Mouse (Mus musculus) gonadal fat pad, adult 2 months (tissue): Measurements from ENCODE around the gene Gm19426. TPM values are rescaled to one million over a fixed set of nuclear protein-coding genes. Genes with fewer than 3 reads are reported as not detected.
A peak's percentile ranks its signal among the peaks of the same experiment; 100 is the strongest.

Experiments used
- DNase-seq: peaks from one replicate; pipeline ENCODE4 v3.0.0-alpha.2; 2012; ENCODE audit warnings: low read depth
- polyA plus RNA-seq: library from polyadenylated mRNA; depleted of rRNA; stranded (reverse); fragments of >200 nt; gene quantifications from 2 replicates; pipeline ENCODE4 v1.2.3, GENCODE M21; 2012; rRNA removed

Gm19426 gene
- polyA plus RNA-seq, 1 experiment = 3.5 TPM

DNA sequence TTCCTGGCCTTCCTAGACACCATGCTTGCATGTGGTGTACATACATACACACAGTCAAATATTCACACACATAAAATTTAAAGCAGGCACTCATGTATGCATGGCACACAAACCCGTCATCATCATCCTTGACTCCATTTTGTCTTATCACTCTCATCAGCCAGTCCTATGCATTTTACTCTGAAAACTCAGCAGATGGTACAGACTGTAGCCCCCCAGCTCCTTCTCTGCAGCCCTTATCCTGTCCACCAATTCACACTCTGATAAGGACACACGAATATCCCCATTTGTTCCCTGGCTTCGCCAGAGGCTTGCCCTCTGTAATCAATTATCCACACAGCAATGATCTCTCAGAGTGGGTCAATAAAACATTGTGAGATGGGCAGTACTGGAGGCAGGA is 22.3 kb downstream of the Gm19426 start:
- DNase-seq = no peak

DNA sequence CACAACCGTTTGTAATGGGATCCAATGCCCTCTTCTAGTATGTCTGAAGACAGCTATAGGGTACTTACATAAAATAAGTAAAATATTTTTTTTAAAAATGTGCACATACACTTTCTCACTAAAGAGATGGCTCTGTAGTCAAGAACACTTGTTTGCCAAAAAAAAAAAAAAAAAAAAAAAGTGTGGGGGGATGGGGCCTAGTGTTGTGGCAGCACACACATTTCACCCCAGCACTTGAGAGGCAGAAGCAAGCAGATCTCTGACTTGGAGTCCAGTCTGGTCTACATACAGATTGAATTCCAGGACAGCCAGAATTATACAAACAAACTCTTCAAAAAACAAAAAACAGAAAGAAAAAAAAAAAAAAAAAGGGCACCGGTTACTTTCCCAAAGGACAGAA is 22.7 kb downstream of the Gm19426 start:
- no peak for DNase-seq

DNA sequence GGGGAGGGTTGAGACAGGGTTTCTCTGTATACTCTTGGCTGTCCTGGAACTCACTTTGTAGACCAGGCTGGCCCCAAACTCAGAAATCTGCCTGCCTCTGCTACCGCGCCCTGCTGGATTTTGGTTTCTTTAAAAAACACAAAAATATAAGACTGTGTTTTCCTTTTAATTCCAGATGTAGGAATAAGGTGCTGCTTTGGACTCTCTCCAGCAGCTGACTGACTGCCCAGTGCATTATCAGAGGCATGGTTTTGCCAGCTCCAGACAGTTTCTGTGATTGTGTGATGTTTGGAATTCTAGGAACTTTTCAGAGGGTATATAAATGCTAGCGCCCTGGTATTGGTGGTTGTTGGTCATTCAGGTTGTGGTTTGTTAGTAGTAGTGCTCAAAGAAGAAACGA is 26.1 kb downstream of the Gm19426 start:
- no peak for DNase-seq

DNA sequence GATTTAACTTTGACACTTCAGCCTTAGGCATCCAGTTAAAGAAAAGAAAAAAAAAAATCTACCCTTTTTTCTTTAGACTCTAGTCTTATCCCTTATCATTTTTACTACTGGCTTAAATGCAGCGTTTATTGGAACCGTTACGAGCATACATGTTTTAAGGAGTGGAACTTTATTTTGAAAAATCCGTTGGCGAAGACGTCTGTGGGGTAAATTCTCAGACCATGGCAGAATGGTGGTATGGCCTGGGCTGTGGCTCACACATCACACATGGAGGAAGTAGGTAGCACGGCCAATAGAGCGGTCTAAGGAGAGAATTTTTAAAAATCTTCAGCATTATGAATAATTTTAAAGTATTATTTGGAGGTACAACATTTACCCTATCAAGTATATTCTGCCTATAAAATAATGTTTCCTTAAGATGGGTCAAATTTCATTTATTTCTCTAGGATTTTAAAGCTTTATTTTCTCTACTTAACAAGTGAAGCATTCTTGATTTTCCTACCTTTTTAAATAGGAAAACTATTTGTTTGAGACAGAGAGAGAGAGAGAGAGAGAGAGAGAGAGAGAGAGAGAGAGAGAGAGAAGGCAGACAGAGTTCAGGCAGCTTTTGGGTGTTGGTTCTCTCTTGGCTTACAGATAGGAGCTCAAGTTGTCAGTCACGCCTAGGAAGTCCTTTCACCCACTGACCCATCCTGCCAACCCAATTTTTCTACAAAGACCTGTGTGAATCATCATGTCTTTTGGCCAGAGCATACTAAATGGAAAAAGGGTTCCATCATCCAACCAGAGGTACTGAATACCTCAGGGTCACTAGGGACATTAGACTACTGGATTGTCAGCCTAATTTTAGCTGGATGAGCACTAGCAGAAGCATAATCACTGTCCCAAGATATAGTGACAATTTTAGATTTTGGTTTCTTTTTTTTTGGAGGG is 26.8 kb downstream of the Gm19426 start:
- no peak for DNase-seq

DNA sequence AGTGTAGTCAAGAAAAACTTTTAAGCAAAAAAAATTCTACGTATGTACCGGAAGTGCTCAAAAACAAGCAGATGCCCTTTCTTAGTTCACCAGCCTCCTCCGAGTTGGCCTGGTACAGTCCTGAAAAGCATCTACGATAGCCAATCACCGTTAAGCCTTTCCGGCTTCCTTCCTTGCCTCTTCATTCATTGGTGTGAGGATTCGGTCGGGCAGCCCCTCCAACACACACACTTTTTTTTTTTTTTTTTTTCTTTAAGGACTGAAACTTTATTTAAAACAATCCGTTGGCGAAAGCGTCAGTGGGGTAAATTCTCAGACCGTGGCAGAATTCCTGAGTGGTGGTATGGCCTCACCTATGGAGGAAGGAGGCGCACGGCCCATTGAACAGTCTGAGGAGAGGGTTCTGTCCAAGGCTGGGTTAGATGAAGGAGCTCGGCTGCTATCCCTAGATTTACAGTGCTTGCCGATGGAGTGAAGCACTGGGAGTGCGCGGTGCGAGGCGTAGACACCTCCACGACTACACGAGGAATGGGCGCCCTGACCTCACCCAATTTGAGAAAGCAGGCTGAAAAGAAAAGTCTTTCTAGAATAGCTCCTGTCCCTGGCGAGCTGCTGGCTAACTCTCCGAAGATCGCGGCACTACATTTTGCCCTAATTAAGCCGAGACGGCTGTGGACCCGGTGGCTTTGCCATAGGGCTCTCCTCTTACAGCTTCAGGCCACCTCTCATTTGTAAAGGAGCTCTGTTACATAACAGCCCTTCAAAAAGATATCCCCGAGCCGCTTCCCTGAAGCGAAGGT is 27.7 kb downstream of the Gm19426 start:
- peak; percentile 79 for DNase-seq

DNA sequence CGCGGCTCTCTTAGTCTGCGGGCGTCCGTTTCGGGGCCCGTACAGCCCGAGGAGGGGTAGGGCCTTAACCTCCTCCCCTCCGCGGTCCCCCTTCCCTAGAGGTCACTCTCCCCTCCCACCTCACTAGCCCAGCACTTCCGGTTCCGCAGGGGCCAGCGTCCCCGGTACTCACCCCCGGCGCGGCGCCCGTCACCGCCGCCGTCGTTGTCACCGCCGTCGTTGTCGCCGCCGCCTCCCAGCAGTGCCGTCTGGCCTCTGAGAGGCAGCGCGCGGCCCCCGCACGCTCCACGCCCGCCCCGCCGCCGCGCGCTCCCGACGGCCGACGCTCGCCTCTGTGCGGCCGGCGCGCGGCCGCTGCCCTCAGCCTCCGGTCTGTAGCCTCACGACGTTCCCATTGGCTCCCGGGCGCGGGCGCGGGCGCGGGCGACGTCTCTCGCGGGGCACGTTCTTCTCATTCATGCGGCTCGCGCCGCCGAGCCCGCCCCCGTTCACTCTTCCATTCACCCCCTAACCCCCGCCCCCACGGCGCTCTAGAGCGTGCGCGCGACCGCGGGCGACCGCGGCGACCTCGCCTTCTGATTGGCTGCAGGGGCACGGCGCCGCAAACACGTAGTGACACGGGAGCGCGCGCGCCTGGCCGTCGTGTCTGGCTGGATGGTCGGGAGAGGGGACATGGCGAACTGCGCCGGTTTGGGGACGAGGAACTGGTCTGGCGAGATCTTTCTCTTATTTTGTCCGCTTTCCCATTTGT is 28.5 kb downstream of the Gm19426 start, which contains the start of gene Zdhhc5:
Gene Zdhhc5 (minus strand): TSS at position 370 of the 751 bp plus-strand sequence.
- no peak for DNase-seq

DNA sequence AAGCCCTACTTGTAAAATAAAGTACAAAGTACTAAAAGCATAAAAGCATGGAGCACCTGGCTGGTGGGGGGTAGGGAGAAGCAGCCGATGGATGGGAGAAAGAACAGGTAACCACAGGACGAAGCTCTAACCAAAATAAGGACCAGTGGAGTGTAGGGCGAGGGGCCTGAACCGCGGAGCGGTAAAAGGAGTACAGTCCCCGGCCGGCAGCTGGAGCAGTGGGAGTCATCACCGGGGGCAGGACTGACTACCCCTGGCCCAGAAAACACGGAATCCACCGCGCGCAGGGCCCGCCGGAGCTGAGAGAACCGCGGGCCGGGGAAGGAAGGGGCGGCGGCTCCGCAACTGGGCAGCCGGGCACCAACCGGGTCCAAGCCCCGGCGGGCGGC is 29.0 kb downstream of the Gm19426 start:
- DNase-seq = no peak

DNA sequence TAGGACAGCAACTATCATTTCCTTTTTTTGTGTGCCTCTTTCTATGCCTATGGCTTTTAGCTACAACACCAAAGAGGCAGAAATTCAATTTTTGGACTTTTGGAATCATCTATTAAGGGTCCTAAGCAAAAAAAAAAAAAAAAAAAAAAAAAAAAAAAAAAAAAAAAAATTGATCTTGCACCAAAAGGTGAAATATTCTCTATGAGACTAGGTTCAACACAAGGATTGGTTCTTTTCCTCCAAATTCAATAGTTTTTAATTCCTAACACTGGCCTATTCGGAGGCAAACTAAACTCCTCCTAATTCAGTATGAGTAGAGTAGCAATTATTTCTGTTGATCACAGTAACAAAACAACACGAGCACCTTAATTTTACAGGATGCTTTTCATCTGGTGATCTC is 31.6 kb downstream of the Gm19426 start:
- no peak for DNase-seq

DNA sequence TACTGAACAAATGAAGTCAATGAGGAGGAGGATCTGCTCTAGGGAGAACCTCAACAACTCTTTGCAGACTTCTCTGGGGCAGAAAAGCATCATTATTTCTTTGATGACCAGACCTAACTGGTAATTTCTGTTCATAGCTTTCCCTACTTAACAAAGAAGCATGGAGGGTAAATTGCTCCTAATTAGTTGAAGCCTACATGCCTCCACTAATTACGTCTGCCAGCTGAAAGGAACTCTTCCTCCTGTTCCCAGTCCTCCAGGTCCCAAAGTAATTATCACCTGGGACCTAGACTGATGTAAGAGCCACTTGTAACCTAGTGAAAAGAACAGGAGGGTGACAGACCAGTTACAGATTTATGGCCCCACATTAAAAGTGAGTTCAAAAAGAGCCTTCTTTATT is 35.9 kb downstream of the Gm19426 start:
- no peak for DNase-seq

DNA sequence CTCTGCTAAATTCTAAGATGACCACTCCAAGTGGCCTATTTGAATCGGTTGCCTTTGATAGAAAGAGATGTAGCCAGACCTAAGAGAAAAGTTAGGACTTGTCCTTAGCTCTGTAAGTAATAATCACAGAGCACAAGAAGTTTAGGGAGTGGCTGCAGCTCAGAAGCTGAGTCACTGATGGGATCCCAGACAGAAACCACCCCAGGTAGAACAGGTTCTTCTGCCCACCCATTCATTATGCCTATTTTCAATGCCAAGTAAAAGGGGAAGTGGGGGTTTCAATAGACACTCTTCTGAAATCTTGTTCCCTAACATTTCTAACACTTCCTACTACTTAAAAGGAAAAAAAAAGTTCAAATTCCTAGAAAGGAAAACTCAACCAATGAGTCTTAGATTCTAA is 38.2 kb downstream of the Gm19426 start:
- no peak for DNase-seq

DNA sequence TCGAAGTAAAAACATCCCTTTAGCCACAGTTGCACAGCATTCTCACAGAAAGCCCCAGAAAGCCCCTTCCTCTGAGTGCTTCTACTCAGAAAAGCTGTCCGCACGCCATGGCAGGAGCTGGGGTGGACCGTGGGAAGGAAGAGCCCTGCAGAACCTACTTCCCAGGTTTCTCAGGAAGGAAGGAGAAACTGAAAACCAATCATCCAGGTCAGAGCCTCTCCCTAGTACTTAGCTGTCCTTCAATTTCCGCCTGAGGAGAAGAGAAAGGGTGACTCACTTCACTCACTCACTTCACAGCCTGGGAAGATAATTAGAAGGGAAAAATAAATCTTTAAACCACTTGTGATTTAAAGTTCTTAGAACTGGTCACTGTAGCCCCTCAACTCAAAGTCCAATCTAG is 39.1 kb downstream of the Gm19426 start:
- DNase-seq = no peak

DNA sequence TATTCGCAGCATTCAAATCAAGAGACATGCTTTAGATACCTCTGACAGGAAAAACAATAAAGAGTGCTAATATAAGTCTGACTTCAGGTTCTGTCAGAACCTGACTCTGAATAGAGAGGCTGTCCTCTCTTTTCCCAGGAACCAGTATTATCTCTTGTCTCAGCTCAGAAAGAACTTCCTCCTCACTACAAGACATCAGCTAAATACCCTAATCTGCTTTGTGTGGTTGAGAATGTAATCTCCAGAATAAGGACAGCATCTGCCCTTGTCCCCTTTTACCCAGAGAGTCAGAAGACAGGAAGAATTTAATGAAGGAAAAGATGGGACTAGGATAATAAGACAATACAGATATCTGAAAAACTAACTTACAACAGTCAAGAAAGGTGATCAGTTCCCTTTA is 40.0 kb downstream of the Gm19426 start:
- no peak for DNase-seq

DNA sequence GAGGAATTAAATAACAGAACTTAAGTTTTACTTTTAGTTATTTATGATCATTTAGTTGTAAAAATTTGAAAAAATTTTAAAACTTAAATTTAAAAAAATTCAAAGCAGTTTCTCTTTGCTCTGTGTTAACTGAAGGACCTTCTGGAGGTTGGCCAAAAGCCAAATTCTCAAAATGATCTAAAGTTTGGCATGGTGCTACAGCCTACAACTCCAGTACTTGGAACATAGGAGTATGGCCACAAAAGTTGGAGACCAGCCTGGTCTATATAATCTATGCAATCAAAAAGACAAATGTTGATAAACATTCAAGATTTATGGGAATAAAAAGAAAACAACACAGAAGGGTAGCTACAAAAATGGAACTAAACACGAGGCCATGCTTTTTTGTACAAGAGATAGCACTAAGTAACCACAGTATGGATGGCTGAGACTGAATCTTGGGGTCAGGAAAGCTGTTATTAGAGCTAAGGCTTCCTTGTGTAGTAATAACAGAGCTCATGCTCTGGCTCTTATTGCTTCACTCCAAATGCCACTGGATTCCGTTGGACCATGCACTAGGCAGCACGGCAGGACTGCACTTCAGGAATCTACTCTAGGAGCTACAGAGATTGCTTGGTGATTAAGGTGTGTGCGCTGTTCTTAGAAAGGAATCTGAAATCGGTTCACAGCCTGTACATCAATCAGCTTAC is 48.3 kb downstream of the Gm19426 start:
- no peak for DNase-seq

Other genes with a start within 250 kb of the Gm19426 start
- gene Ctnnd1, start 92.9 kb downstream of the Gm19426 start, polyA plus RNA-seq = 64.2 and 70.1 TPM in 2 replicates
- gene Btbd18, start 84.6 kb downstream of the Gm19426 start, polyA plus RNA-seq = not detected in 2 replicates
- gene Selenoh, start 72.9 kb downstream of the Gm19426 start, polyA plus RNA-seq = 40.7 and 40.9 TPM in 2 replicates
- not detected in 2 replicates for gene Gm28635, start 65.6 kb downstream of the Gm19426 start, polyA plus RNA-seq
- gene Med19, start 65.3 kb downstream of the Gm19426 start, polyA plus RNA-seq = 11.7 and 15.3 TPM in 2 replicates
- gene Tmx2, start 64.5 kb downstream of the Gm19426 start, polyA plus RNA-seq = 93.5 and 97.4 TPM in 2 replicates
- 60.7 and 61.8 TPM in 2 replicates for gene Zdhhc5, start 28.5 kb downstream of the Gm19426 start, polyA plus RNA-seq
- 16.8 and 18.8 TPM in 2 replicates for gene Clp1, start 16.3 kb downstream of the Gm19426 start, polyA plus RNA-seq
- gene Ypel4, start 9.6 kb downstream of the Gm19426 start, polyA plus RNA-seq = 1.4 and 1.7 TPM in 2 replicates
- gene Serping1, start 31.8 kb upstream of the Gm19426 start, polyA plus RNA-seq = 547 and 588 TPM in 2 replicates
- gene Ube2l6, start 55.2 kb upstream of the Gm19426 start, polyA plus RNA-seq = 24.8 and 26.9 TPM in 2 replicates
- not detected in 2 replicates for gene Smtnl1, start 79.0 kb upstream of the Gm19426 start, polyA plus RNA-seq
- gene Timm10, start 83.3 kb upstream of the Gm19426 start, polyA plus RNA-seq = 30.8 and 47.1 TPM in 2 replicates
- gene Slc43a1, start 95.2 kb upstream of the Gm19426 start, polyA plus RNA-seq = 16.9 and 21.9 TPM in 2 replicates
- gene Rtn4rl2, start 143.1 kb upstream of the Gm19426 start, polyA plus RNA-seq = 7.6 and 8.4 TPM in 2 replicates
- 88.9 and 136 TPM in 2 replicates for gene Slc43a3, start 192.9 kb upstream of the Gm19426 start, polyA plus RNA-seq
- gene Prg2, start 236.8 kb upstream of the Gm19426 start, polyA plus RNA-seq = 0.23 TPM in 1 of 2 replicates, not detected in the other
- not detected in 2 replicates for gene Prg3, start 244.6 kb upstream of the Gm19426 start, polyA plus RNA-seq